Mouse (Mus musculus): ENCODE data around the gene Ccdc107.

DNA sequence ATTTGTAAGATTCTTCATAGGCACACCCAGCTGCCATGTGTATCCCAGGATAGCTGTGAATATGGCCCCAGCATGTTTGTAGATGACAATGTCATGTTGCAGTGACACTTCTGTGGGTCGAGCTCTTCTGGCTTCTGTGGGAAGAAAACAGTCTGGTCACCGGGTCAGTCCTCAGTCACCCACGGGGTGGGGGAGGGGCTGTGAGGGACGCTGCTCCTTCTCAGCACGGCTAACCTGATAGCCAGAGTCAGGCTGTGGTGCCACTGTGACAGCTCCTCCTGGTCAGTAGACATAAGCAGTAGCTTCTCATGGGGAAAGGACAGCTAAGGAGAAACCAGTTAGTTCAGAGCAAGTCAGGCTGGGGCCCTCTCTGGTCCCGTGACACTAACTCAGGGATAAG is 3.9 kb downstream of the Ccdc107 start:
- no peak for TF ChIP-seq CTCF (IDR thresholded peaks at IDR 0.05; ENCODE audit: borderline replicate concordance, control insufficient read depth, extremely low read depth, insufficient read depth, low read length, poor library complexity)
- no peak for TF ChIP-seq POLR2A (IDR thresholded peaks at IDR 0.05; ENCODE audit: control insufficient read depth, extremely low read depth, insufficient read depth, low read length, poor library complexity)
